Mouse (Mus musculus) embryonic facial prominence, embryonic 11.5 days (tissue): ENCODE results near the gene Mmp19. TPM values are rescaled to one million over a fixed set of nuclear protein-coding genes. Genes with fewer than 3 reads are reported as not detected.

Experiments used
- ATAC-seq: fragments of 200-750 bp; cut with Nextera tagmentation; replicated peaks from 2 replicates; pipeline ENCODE4 v1.8.0; 2017; ENCODE audit warnings: low read depth; ENCODE audit not compliant: insufficient number of reproducible peaks, low FRiP score, low TSS enrichment
- DNase-seq: peaks from one replicate; pipeline ENCODE4 v3.0.0-alpha.2; 2015; ENCODE audit warnings: low spot score
- H3K27ac ChIP-seq: fragments of 300-500 bp; sonication (generic); replicated peaks from 2 replicates; pipeline ENCODE4 v1.5.1; 2014; ENCODE audit warnings: mild to moderate bottlenecking, low read depth, low read length, control low read depth
- H3K27me3 ChIP-seq: fragments of 300-500 bp; sonication (generic); 2 replicates; pipeline ENCODE4 v1.6.1; 2014; ENCODE audit warnings: mild to moderate bottlenecking, low read length, moderate library complexity, mixed read lengths; ENCODE audit not compliant: control insufficient read depth, insufficient read depth
- H3K36me3 ChIP-seq: fragments of 300-500 bp; sonication (generic); replicated peaks from 2 replicates; pipeline ENCODE4 v1.6.1; 2014; ENCODE audit warnings: low read depth, mild to moderate bottlenecking, low read length, moderate library complexity, mixed read lengths; ENCODE audit not compliant: control insufficient read depth, insufficient read depth
- H3K4me1 ChIP-seq: fragments of 300-500 bp; sonication (generic); 2 replicates; pipeline ENCODE4 v1.6.1; 2014; ENCODE audit warnings: low read length, mixed read lengths; ENCODE audit not compliant: control insufficient read depth, insufficient read depth
- H3K4me2 ChIP-seq: fragments of 300-500 bp; sonication (generic); 2 replicates; pipeline ENCODE4 v1.6.1; 2014; ENCODE audit warnings: low read depth, mild to moderate bottlenecking, control low read depth, low read length, moderate library complexity
- H3K4me3 ChIP-seq: fragments of 300-500 bp; sonication (generic); 2 replicates; pipeline ENCODE4 v1.5.1; 2014; ENCODE audit warnings: low read depth, low read length, control low read depth
- H3K9ac ChIP-seq: fragments of 300-500 bp; sonication (generic); replicated peaks from 2 replicates; pipeline ENCODE4 v1.6.1; 2014; ENCODE audit warnings: mild to moderate bottlenecking, control low read depth, low read length
- H3K9me3 ChIP-seq: fragments of 300-500 bp; sonication (generic); replicated peaks from 2 replicates; pipeline ENCODE4 v1.6.1; 2016; ENCODE audit warnings: mild to moderate bottlenecking, low read length, inconsistent platforms, mixed read lengths; ENCODE audit not compliant: control insufficient read depth
- WGBS: fragments of 180-500 bp; shearing (Covaris S2); extraction: QIAGEN DNeasy Blood & Tissue Kit; methylation state at CpG from one replicate; pipeline ENCODE4 v1.1.7; 2014; 5-methylcytosine and 5-hydroxymethylcytosine counted together
- polyA plus RNA-seq: library from polyadenylated mRNA; unstranded; fragments of >200 nt; fragmentation: Nextera tagmentation; extraction: Ambion mirVana; gene quantifications from 2 replicates; pipeline ENCODE4 v1.2.1, GENCODE M21; 2014

Gene Mmp19
- polyA plus RNA-seq, 1 experiment from 2014 or later: 0.21 TPM

DNA sequence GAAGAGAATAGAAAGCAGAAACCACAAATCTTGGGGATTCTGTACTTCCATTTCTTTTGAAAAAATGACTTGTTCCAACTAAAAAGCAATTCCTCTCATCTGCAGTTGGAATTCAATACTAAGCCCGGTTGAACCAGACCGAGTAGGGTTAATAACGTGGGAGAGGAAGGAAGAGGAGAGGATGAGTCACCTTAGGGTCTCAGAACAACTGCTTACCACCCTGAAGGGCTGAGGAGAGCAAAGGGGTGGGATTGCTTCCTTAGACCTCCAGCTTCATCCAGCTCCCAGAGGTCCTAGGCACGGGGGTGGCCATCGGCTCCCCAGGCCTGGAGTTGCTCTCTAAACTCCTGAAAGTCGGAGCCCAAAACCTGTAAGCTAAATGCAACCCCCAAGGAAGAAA is 12.7 kb downstream of the Mmp19 start:
- DNase-seq (no peak), ATAC-seq (no peak)
- 8% methylated on average over 6 of the region's 6 CpGs for WGBS
- Histone ChIP-seq H3K36me3 (no peaks in the 10 kb centered on the region), H3K4me2 (peak overlapping the region; percentile 54), H3K27me3 (no peaks in the 10 kb centered on the region), H3K4me3 (peak overlapping the region; percentile 82), H3K9ac (peak overlapping the region; percentile 85), H3K9me3 (no peaks in the 10 kb centered on the region), H3K4me1 (no peaks in the 10 kb centered on the region), H3K27ac (0 out of 2 replicates have a peak overlapping the region, but pooled peaks have one; percentile 13)

- Histone ChIP-seq H3K4me3 (peak within 1 kb of the TSS; percentile 82), H3K9me3 (no peaks in the 10 kb centered on the region), H3K27ac (peak within 1 kb of the TSS; percentile 98), H3K27me3 (no peaks in the 10 kb centered on the region), H3K4me1 (no peaks in the 10 kb centered on the region), H3K9ac (peak within 1 kb of the TSS; percentile 85), H3K4me2 (peak within 1 kb of the TSS; percentile 54), H3K36me3 (no peaks in the 10 kb centered on the region)
- peak; percentile 26 for ATAC-seq
- WGBS: under 1% methylated on average over 14 of the region's 14 CpGs
- DNase-seq: peak; percentile 48
Observed at GRCm38 (mm10) chr10:128803771-128804270, 13.1 kb downstream of the Mmp19 start, which contains the start of gene Dnajc14. Gene Dnajc14 (plus strand): TSS chr10:128804062.

- H3K4me2 ChIP-seq: peak within 1 kb of the TSS; percentile 54
- DNase-seq (peak; percentile 80), ATAC-seq (peak; percentile 63)
- under 1% methylated on average over 28 of the region's 28 CpGs for WGBS
- H3K9ac ChIP-seq: peak within 1 kb of the TSS; percentile 85
- no peaks in the 10 kb centered on the region for H3K4me1 ChIP-seq
- no peaks in the 10 kb centered on the region for H3K36me3 ChIP-seq
- H3K4me3 ChIP-seq: peak within 1 kb of the TSS; percentile 82
- H3K27me3 ChIP-seq: no peaks in the 10 kb centered on the region
- peak within 1 kb of the TSS; percentile 98 for H3K27ac ChIP-seq
- no peaks in the 10 kb centered on the region for H3K9me3 ChIP-seq
Observed at GRCm38 (mm10) chr10:128804271-128805091, 13.8 kb downstream of the Mmp19 start, which contains the start of gene Tmem198b. Gene Tmem198b (minus strand): TSS chr10:128804370.

GRCm38 (mm10) chr10:128805092-128806000 is 14.6 kb downstream of the Mmp19 start:
- Histone ChIP-seq H3K9ac (peak overlapping the region; percentile 85), H3K27me3 (no peaks in the 10 kb centered on the region), H3K27ac (peak overlapping the region; percentile 98), H3K4me2 (peak overlapping the region; percentile 54), H3K9me3 (no peaks in the 10 kb centered on the region), H3K4me3 (peak overlapping the region; percentile 82), H3K4me1 (no peaks in the 10 kb centered on the region), H3K36me3 (no peaks in the 10 kb centered on the region)
- ATAC-seq (peak; percentile 91), DNase-seq (peak; percentile 98)
- WGBS: under 1% methylated on average over 62 of the region's 70 CpGs

GRCm38 (mm10) chr10:128806086-128806485 is 15.4 kb downstream of the Mmp19 start:
- Histone ChIP-seq H3K4me1 (no peaks in the 10 kb centered on the region), H3K27ac (no peak overlapping the region), H3K4me2 (peak overlapping the region; percentile 38), H3K4me3 (peak overlapping the region; percentile 82), H3K9me3 (no peaks in the 10 kb centered on the region), H3K9ac (peak overlapping the region; percentile 59), H3K36me3 (no peaks in the 10 kb centered on the region), H3K27me3 (no peaks in the 10 kb centered on the region)
- no peak for DNase-seq
- ATAC-seq: no peak
- 66% methylated on average over 6 of the region's 6 CpGs for WGBS

DNA sequence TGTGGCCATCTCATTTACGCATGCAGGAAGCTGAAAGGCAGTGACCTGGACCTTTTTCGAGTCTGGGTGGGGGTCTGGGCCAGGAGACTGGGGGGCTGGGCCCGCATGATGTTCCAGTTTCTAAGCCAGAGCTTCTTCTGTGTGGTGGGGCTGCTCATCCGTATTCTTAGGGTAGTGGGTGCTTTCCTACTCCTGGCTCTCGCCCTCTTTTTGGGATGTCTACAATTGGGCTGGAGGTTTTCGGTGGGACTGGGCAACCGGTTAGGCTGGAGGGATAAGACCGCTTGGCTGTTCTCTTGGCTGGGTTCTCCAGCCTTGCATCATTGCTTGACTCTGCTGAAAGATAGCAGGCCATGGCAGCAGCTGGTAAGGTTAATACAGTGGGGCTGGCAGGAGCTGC is 16.3 kb downstream of the Mmp19 start:
- WGBS: 92% methylated on average over 8 of the region's 8 CpGs
- no peaks in the 10 kb centered on the region for H3K4me1 ChIP-seq
- H3K9ac ChIP-seq: no peak overlapping the region

DNA sequence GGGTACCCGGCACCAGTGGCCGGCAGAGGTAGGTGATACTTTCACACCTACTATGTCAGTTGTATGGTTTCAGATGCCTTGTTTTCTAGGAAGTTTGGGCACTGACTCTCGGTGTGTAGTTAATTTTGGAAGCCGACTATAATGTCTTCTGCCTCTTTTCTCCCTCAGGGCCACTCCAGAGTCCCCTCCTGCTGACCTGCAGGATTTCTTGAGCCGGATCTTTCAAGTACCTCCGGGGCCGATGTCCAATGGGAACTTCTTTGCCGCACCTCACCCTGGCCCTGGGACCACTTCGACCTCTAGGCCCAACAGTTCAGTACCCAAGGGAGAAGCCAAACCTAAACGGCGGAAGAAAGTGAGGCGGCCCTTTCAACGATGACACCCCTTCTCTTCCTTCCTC is 26.3 kb downstream of the Mmp19 start, which contains the start of gene Sarnp:
Gene Sarnp, plus strand, starts transcription at position 301 of the 400 bp plus-strand sequence.
- H3K4me1 ChIP-seq: no peaks in the 10 kb centered on the region
- H3K36me3 ChIP-seq: peaks cover 12% of the 10 kb centered on the region
- no peak within 1 kb of the TSS for H3K4me2 ChIP-seq
- ATAC-seq (no peak), DNase-seq (no peak)
- no peaks in the 10 kb centered on the region for H3K27me3 ChIP-seq
- no peak within 1 kb of the TSS for H3K27ac ChIP-seq
- 92% methylated on average over 13 of the region's 13 CpGs for WGBS
- no peak within 1 kb of the TSS for H3K4me3 ChIP-seq
- H3K9ac ChIP-seq: no peak within 1 kb of the TSS
- no peaks in the 10 kb centered on the region for H3K9me3 ChIP-seq

More for the DNA sequence above, 16.3 kb downstream of the Mmp19 start:
- Histone ChIP-seq H3K9me3 (no peaks in the 10 kb centered on the region), H3K36me3 (no peaks in the 10 kb centered on the region), H3K4me3 (no peak overlapping the region), H3K27ac (no peak overlapping the region), H3K27me3 (no peaks in the 10 kb centered on the region), H3K4me2 (peak overlapping the region; percentile 24; the same call in 1 of the 2 replicates)
- DNase-seq: no peak
- no peak for ATAC-seq
